Mouse (Mus musculus) CH12.LX (cell line): ENCODE data around the gene Ino80d. TPM values are rescaled to one million over a fixed set of nuclear protein-coding genes. Genes with fewer than 3 reads are reported as not detected.

Source experiments
- DNase-seq: peaks from one replicate; pipeline ENCODE4 v3.0.0-alpha.2; 2013; ENCODE audit errors: extremely low read depth
- H3K27ac ChIP-seq: 2 replicates; pipeline ENCODE4 v1.5.1; 2012; ENCODE audit warnings: low read depth, mild to moderate bottlenecking, control low read depth, moderate library complexity; ENCODE audit not compliant: insufficient read depth
- H3K27me3 ChIP-seq: replicated peaks from 2 replicates; pipeline ENCODE3; 2012; ENCODE audit warnings: inconsistent platforms
- H3K36me3 ChIP-seq, 2 experiments: replicated peaks in 1 of 2; 2 replicates each; pipeline versions ENCODE3 to v1.6.1; 2012; ENCODE audit warnings: inconsistent platforms in 1 of 2, low read length in 1 of 2, mild to moderate bottlenecking in 1 of 2, mixed read lengths in 1 of 2, moderate library complexity in 1 of 2; ENCODE audit not compliant: control insufficient read depth in 1 of 2, insufficient read depth in 1 of 2
- H3K4me1 ChIP-seq, 2 experiments: 2 replicates each; pipeline ENCODE4 v1.6.1; 2012; ENCODE audit warnings: inconsistent platforms in 1 of 2, moderate library complexity in 1 of 2; ENCODE audit not compliant: insufficient read depth in 2 of 2, control insufficient read depth in 1 of 2
- H3K4me2 ChIP-seq: 2 replicates; pipeline ENCODE4 v1.6.1; 2012; ENCODE audit warnings: low read depth, mild to moderate bottlenecking, control low read depth; ENCODE audit not compliant: poor library complexity, insufficient read depth, severe bottlenecking
- H3K4me3 ChIP-seq, 3 experiments: fragments of 150-350 bp in 1 of 3; sonication (generic) in 1 of 3; replicated peaks in 1 of 3; 2 replicates each; pipeline versions ENCODE3 to v1.5.1; 2011 to 2012; ENCODE audit warnings: low read depth in 2 of 3, low read length in 2 of 3, mild to moderate bottlenecking in 2 of 3, moderate library complexity in 2 of 3, control low read depth in 1 of 3, improper control_type of control experiment in 1 of 3, inconsistent platforms in 1 of 3, mixed read lengths in 1 of 3; ENCODE audit not compliant: poor library complexity in 1 of 3
- H3K79me2 ChIP-seq: replicated peaks from 2 replicates; pipeline ENCODE4 v1.6.1; 2012; ENCODE audit warnings: mild to moderate bottlenecking, moderate library complexity; ENCODE audit not compliant: control insufficient read depth, poor library complexity, insufficient read depth, severe bottlenecking; ENCODE audit errors: extremely low read depth
- H3K9ac ChIP-seq: 2 replicates; pipeline ENCODE4 v1.6.1; 2012; ENCODE audit warnings: low read depth, mild to moderate bottlenecking, control low read depth, moderate library complexity; ENCODE audit not compliant: insufficient read depth
- H3K9me3 ChIP-seq: replicated peaks from 2 replicates; pipeline ENCODE3; 2012; ENCODE audit warnings: low read length, inconsistent platforms, mixed read lengths
- BHLHE40 ChIP-seq: IDR thresholded peaks from 2 replicates; pipeline ENCODE4 v1.6.1; 2011; ENCODE audit warnings: mild to moderate bottlenecking, low read depth, low read length, improper control_type of control experiment
- CHD2 ChIP-seq: IDR thresholded peaks from 2 replicates; pipeline ENCODE4 v1.6.1; 2011; ENCODE audit warnings: low read length, improper control_type of control experiment
- CTCF ChIP-seq, 2 experiments: IDR thresholded peaks in 1 of 2; conservative IDR thresholded peaks in 1 of 2; 2 replicates each; pipeline ENCODE4 v1.5.1; 2011 to 2012; ENCODE audit warnings: low read depth in 2 of 2, low read length in 2 of 2, improper control_type of control experiment in 1 of 2, inconsistent platforms in 1 of 2, mild to moderate bottlenecking in 1 of 2, moderate library complexity in 1 of 2
- ELF1 ChIP-seq: IDR thresholded peaks from 2 replicates; pipeline ENCODE4 v1.6.1; 2014; ENCODE audit warnings: low read depth, mild to moderate bottlenecking, inconsistent platforms, low read length, improper control_type of control experiment
- ETS1 ChIP-seq: conservative IDR thresholded peaks from 2 replicates; pipeline ENCODE4 v1.6.1; 2012; ENCODE audit warnings: low read depth, mild to moderate bottlenecking, inconsistent platforms, low read length, improper control_type of control experiment, moderate library complexity
- HCFC1 ChIP-seq: IDR thresholded peaks from 2 replicates; pipeline ENCODE4 v1.6.1; 2012; ENCODE audit warnings: low read depth, mild to moderate bottlenecking, inconsistent platforms, low read length, improper control_type of control experiment
- IRF4 ChIP-seq: IDR thresholded peaks from 2 replicates; pipeline ENCODE4 v1.6.1; 2014; ENCODE audit warnings: low read depth, mild to moderate bottlenecking, inconsistent platforms, low read length, improper control_type of control experiment
- JUN ChIP-seq: IDR thresholded peaks from 2 replicates; pipeline ENCODE4 v1.6.1; 2011; ENCODE audit warnings: low read depth, mild to moderate bottlenecking, low read length, improper control_type of control experiment, moderate library complexity; ENCODE audit not compliant: insufficient read depth
- JUND ChIP-seq: conservative IDR thresholded peaks from 2 replicates; pipeline ENCODE4 v1.6.1; 2011; ENCODE audit warnings: low read depth, low read length, improper control_type of control experiment
- KAT2A ChIP-seq: IDR thresholded peaks from 2 replicates; pipeline ENCODE4 v1.6.1; 2012; ENCODE audit warnings: low read length, improper control_type of control experiment, inconsistent platforms; ENCODE audit not compliant: insufficient replicate concordance
- MAFK ChIP-seq: IDR thresholded peaks from 2 replicates; pipeline ENCODE4 v1.6.1; 2011; ENCODE audit warnings: low read length, improper control_type of control experiment; ENCODE audit not compliant: insufficient replicate concordance
- MAZ ChIP-seq: IDR thresholded peaks from 2 replicates; pipeline ENCODE4 v1.6.1; 2012; ENCODE audit warnings: low read depth, mild to moderate bottlenecking, inconsistent platforms, low read length, improper control_type of control experiment, moderate library complexity
- MXI1 ChIP-seq: IDR thresholded peaks from 2 replicates; pipeline ENCODE4 v1.6.1; 2011; ENCODE audit warnings: mild to moderate bottlenecking, low read depth, low read length, improper control_type of control experiment
- MYC ChIP-seq: IDR thresholded peaks from 2 replicates; pipeline ENCODE4 v1.6.1; 2011; ENCODE audit warnings: low read depth, mild to moderate bottlenecking, improper control_type of control experiment, low read length
- NELFE ChIP-seq: IDR thresholded peaks from 2 replicates; pipeline ENCODE4 v1.6.1; 2011; ENCODE audit warnings: low read depth, low read length, improper control_type of control experiment
- NRF1 ChIP-seq: IDR thresholded peaks from 2 replicates; pipeline ENCODE4 v1.6.1; 2014; ENCODE audit warnings: low read depth, mild to moderate bottlenecking, inconsistent platforms, low read length, improper control_type of control experiment, moderate library complexity
- PAX5 ChIP-seq: IDR thresholded peaks from 2 replicates; pipeline ENCODE4 v1.6.1; 2012; ENCODE audit warnings: low read length, inconsistent platforms, mixed read lengths
- POLR2A ChIP-seq: IDR thresholded peaks from 2 replicates; pipeline ENCODE4 v1.6.1; 2011; ENCODE audit warnings: low read depth, mild to moderate bottlenecking, improper control_type of control experiment, low read length
- POLR2AphosphoS2 ChIP-seq: IDR thresholded peaks from 2 replicates; pipeline ENCODE4 v1.6.1; 2011; ENCODE audit warnings: low read depth, low read length, improper control_type of control experiment
- UBTF ChIP-seq: IDR thresholded peaks from 2 replicates; pipeline ENCODE4 v1.6.1; 2012; ENCODE audit warnings: low read depth, mild to moderate bottlenecking, inconsistent platforms, low read length, improper control_type of control experiment, moderate library complexity
- USF1 ChIP-seq: IDR thresholded peaks from 2 replicates; pipeline ENCODE4 v1.6.1; 2014; ENCODE audit warnings: low read depth, mild to moderate bottlenecking, inconsistent platforms, low read length, improper control_type of control experiment
- USF2 ChIP-seq: conservative IDR thresholded peaks from 2 replicates; pipeline ENCODE4 v1.6.1; 2011; ENCODE audit warnings: low read depth, low read length, improper control_type of control experiment
- ZC3H11A ChIP-seq: IDR thresholded peaks from 2 replicates; pipeline ENCODE4 v1.6.1; 2012; ENCODE audit warnings: low read depth, mild to moderate bottlenecking, inconsistent platforms, low read length, improper control_type of control experiment
- ZKSCAN1 ChIP-seq: IDR thresholded peaks from 2 replicates; pipeline ENCODE4 v1.6.1; 2012; ENCODE audit warnings: low read depth, inconsistent platforms, low read length, improper control_type of control experiment, borderline replicate concordance
- ZNF384 ChIP-seq: IDR thresholded peaks from 2 replicates; pipeline ENCODE4 v1.6.1; 2012; ENCODE audit warnings: low read depth, low read length, improper control_type of control experiment, inconsistent platforms
- dilution Hi-C: fragments of 300-500 bp; cut with MboI; formaldehyde crosslinking; loops from 2 replicates; pipeline ENCODE4 v1.14.3; 2020; ENCODE audit warnings: low sequenced_read_pairs; ENCODE audit not compliant: extremely low pct_unique_long_range_greater_than_20kb, extremely low pct_ligation_motif_present
- in situ Hi-C: fragments of 300-500 bp; cut with MboI; formaldehyde crosslinking; loops from 3 replicates; pipeline ENCODE4 v1.14.3; 2019; ENCODE audit warnings: low sequenced_read_pairs, low pct_ligation_motif_present, low pct_unique_long_range_greater_than_20kb, mixed read lengths
- polyA plus RNA-seq: library from polyadenylated mRNA; unstranded; fragments of >175 nt; gene quantifications from 2 replicates; pipeline ENCODE4 v1.2.1, GENCODE M21; 2012; ENCODE audit warnings: low read depth; ENCODE audit not compliant: insufficient read length
- total RNA-seq, 2 experiments: library from RNA; depleted of rRNA; stranded (reverse); fragments of 300-350 nt in 1 of 2; fragments of >200 nt in 1 of 2; gene quantifications; 2 replicates each; pipeline ENCODE4 v1.2.3; 2012 to 2014

Gene Ino80d
- total and polyA plus RNA-seq, 3 experiments = 4.5 to 5.8 (median 4.6) TPM

- no peak overlapping the region for H3K9ac ChIP-seq
- TF ChIP-seq NRF1 = no peak
- TF ChIP-seq UBTF = no peak
- no peak for TF ChIP-seq ZC3H11A
- no peak for TF ChIP-seq IRF4
- no peak for TF ChIP-seq POLR2A
- TF ChIP-seq PAX5 = no peak
- TF ChIP-seq CTCF (conservative IDR thresholded peaks at IDR 0.05 in 1 of 2, IDR thresholded peaks at IDR 0.05 in 1 of 2; ENCODE audit: low read depth in 2 of 2, low read length in 2 of 2) = no peak
- no peak for TF ChIP-seq MYC
- TF ChIP-seq ELF1 = no peak
- no peak for TF ChIP-seq HCFC1
- TF ChIP-seq MAZ = no peak
- no peak for TF ChIP-seq USF2
- TF ChIP-seq NELFE = no peak
- no peak for TF ChIP-seq ETS1
- TF ChIP-seq USF1 = no peak
- no peak for TF ChIP-seq JUND
- no peak for TF ChIP-seq BHLHE40
- TF ChIP-seq MAFK = no peak
- TF ChIP-seq JUN = no peak
- DNase-seq = no peak
- H3K79me2 ChIP-seq = no peaks in the 10 kb centered on the region; the same call in 1 of the 2 replicates
- dilution Hi-C loops (no loop called here), in situ Hi-C loops (no loop called here)
- peaks cover 58 to 83% of the 10 kb centered on the region in 2 experiments for H3K36me3 ChIP-seq
- no peaks in the 10 kb centered on the region for H3K4me1 ChIP-seq
- H3K27ac ChIP-seq = no peak overlapping the region
- no peak overlapping the region for H3K4me2 ChIP-seq
- H3K4me3 ChIP-seq = no peak overlapping the region
- no peaks in the 10 kb centered on the region for H3K27me3 ChIP-seq
- H3K9me3 ChIP-seq = peaks cover 2% of the 10 kb centered on the region
These were observed 43.1 kb downstream of the Ino80d start for GRCm38 (mm10) chr1:63071379-63071778.

GRCm38 (mm10) chr1:63058361-63058760, 56.1 kb downstream of the Ino80d start:
- Histone ChIP-seq H3K27ac (no peak overlapping the region), H3K9me3 (no peaks in the 10 kb centered on the region), H3K36me3 (peaks cover 57 to 88% of the 10 kb centered on the region in 2 experiments), H3K4me3 (no peak overlapping the region), H3K4me1 (no peaks in the 10 kb centered on the region), H3K27me3 (no peaks in the 10 kb centered on the region), H3K79me2 (peaks cover 3% of the 10 kb centered on the region; the same call in 1 of the 2 replicates), H3K9ac (no peak overlapping the region), H3K4me2 (no peak overlapping the region)
- no peak for TF ChIP-seq MXI1
- TF ChIP-seq UBTF = no peak
- no peak for TF ChIP-seq CHD2
- TF ChIP-seq MYC = no peak
- no peak for TF ChIP-seq KAT2A
- no peak for TF ChIP-seq IRF4
- TF ChIP-seq CTCF (conservative IDR thresholded peaks at IDR 0.05 in 1 of 2, IDR thresholded peaks at IDR 0.05 in 1 of 2; ENCODE audit: low read depth in 2 of 2, low read length in 2 of 2) = no peak
- TF ChIP-seq POLR2AphosphoS2 = no peak
- TF ChIP-seq USF2 = no peak
- TF ChIP-seq USF1 = no peak
- no peak for TF ChIP-seq MAFK
- no peak for TF ChIP-seq NRF1
- TF ChIP-seq ZKSCAN1 = no peak
- no peak for TF ChIP-seq ZNF384
- in situ Hi-C loops = no loop called here
- DNase-seq = no peak
- dilution Hi-C loops = no loop called here
